Mouse (Mus musculus) MEL (cell line): ENCODE measurements around the gene Mnt.
"Not testable (repeated sequence)": the region's sequence is repeated elsewhere in the genome, so short reads cannot be mapped to it uniquely, and the experiment has no call there.

Experiments used
- CHD1 ChIP-seq: IDR thresholded peaks from 2 replicates; pipeline ENCODE4 v1.6.1; 2012; ENCODE audit warnings: low read depth, mild to moderate bottlenecking, inconsistent platforms, low read length, improper control_type of control experiment
- CTCF ChIP-seq, 3 experiments: IDR thresholded peaks in 2 of 3; conservative IDR thresholded peaks in 1 of 3; 2 replicates each; pipeline ENCODE4 v1.5.1; 2011 to 2012; ENCODE audit warnings: low read length in 3 of 3, low read depth in 2 of 3, mild to moderate bottlenecking in 2 of 3, improper control_type of control experiment in 1 of 3, inconsistent platforms in 1 of 3, mixed read lengths in 1 of 3, moderate library complexity in 1 of 3; ENCODE audit not compliant: control insufficient read depth in 1 of 3, insufficient read depth in 1 of 3, poor library complexity in 1 of 3, severe bottlenecking in 1 of 3
- EP300 ChIP-seq, 2 experiments: IDR thresholded peaks; 2 replicates each; pipeline ENCODE4 v1.6.1; 2011; ENCODE audit warnings: improper control_type of control experiment in 2 of 2, low read length in 2 of 2, low read depth in 1 of 2, mild to moderate bottlenecking in 1 of 2
- ETS1 ChIP-seq: IDR thresholded peaks from 2 replicates; pipeline ENCODE4 v1.6.1; 2012; ENCODE audit warnings: low read depth, mild to moderate bottlenecking, inconsistent platforms, low read length, improper control_type of control experiment, moderate library complexity
- JUND ChIP-seq: IDR thresholded peaks from 2 replicates; pipeline ENCODE4 v1.6.1; 2011; ENCODE audit warnings: low read depth, mild to moderate bottlenecking, improper control_type of control experiment, low read length
- MEF2A ChIP-seq: IDR thresholded peaks from 2 replicates; pipeline ENCODE4 v1.6.1; 2014; ENCODE audit warnings: low read depth, mild to moderate bottlenecking, inconsistent platforms, low read length, improper control_type of control experiment; ENCODE audit not compliant: poor library complexity, insufficient replicate concordance, severe bottlenecking; ENCODE audit errors: extremely low read depth
- NRF1 ChIP-seq: IDR thresholded peaks from 2 replicates; pipeline ENCODE4 v1.6.1; 2014; ENCODE audit warnings: low read depth, mild to moderate bottlenecking, inconsistent platforms, low read length, improper control_type of control experiment, moderate library complexity; ENCODE audit not compliant: poor library complexity, insufficient read depth, severe bottlenecking
- POLR2AphosphoS5 ChIP-seq: IDR thresholded peaks from 2 replicates; pipeline ENCODE4 v1.6.1; 2012; ENCODE audit warnings: low read depth, borderline replicate concordance, mild to moderate bottlenecking, inconsistent platforms, low read length, moderate library complexity, mixed read lengths
- RCOR1 ChIP-seq: IDR thresholded peaks from 2 replicates; pipeline ENCODE4 v1.6.1; 2012; ENCODE audit warnings: low read depth, mild to moderate bottlenecking, inconsistent platforms, low read length, improper control_type of control experiment
- SMC3 ChIP-seq: IDR thresholded peaks from 2 replicates; pipeline ENCODE4 v1.6.1; 2011; ENCODE audit warnings: low read depth, low read length, improper control_type of control experiment
- TCF12 ChIP-seq: IDR thresholded peaks from 2 replicates; pipeline ENCODE4 v1.6.1; 2014; ENCODE audit warnings: low read depth, mild to moderate bottlenecking, inconsistent platforms, low read length, improper control_type of control experiment, moderate library complexity
- USF2 ChIP-seq, 2 experiments: IDR thresholded peaks; 2 replicates each; pipeline ENCODE4 v1.6.1; 2011 to 2012; ENCODE audit warnings: improper control_type of control experiment in 2 of 2, low read length in 2 of 2, borderline replicate concordance in 1 of 2, inconsistent platforms in 1 of 2, low read depth in 1 of 2, mild to moderate bottlenecking in 1 of 2; ENCODE audit not compliant: insufficient read depth in 1 of 2

- not testable (repeated sequence) for TF ChIP-seq CTCF (IDR thresholded peaks at IDR 0.05 in 2 of 3, conservative IDR thresholded peaks at IDR 0.05 in 1 of 3; ENCODE audit: control insufficient read depth in 1 of 3, insufficient read depth in 1 of 3, low read depth in 2 of 3, low read length in 3 of 3, poor library complexity in 1 of 3, severe bottlenecking in 1 of 3); NRF1; JUND; USF2 (IDR thresholded peaks at IDR 0.05; ENCODE audit: borderline replicate concordance in 1 of 2, insufficient read depth in 1 of 2, low read depth in 1 of 2, low read length in 2 of 2); SMC3; RCOR1; POLR2AphosphoS5; TCF12; ETS1; MEF2A; EP300 (IDR thresholded peaks at IDR 0.05; ENCODE audit: low read depth in 1 of 2, low read length in 2 of 2); CHD1
These were observed 19.7 kb upstream of the Mnt start for GRCm38 (mm10) chr11:74811027-74811426.
